27 mouse cellular contexts compared by ENCODE assay signal in the genomic region with DNA sequence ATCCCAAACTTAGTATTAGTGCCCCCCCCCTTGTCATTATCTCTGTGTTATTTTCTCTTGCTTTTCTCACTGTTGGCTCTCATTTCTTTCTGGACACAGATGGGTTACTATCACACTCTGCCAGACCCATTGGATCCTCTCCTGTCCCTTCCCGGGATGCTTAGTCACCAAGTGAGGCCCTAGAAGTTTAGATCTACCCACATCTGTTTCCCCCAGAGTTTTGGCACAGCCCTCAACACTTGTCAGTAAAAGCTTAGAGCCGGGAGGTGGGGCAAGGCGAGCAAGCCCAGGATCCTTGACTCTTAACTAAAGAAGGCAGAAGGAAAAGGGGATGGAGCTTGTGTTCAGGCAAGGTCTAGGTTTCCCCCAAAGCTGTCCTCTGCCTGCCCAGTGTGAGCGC. TPM values are rescaled to one million over a fixed set of nuclear protein-coding genes. Genes with fewer than 3 reads are reported as not detected.
DNase-seq lines count a peak whose midpoint lies in the region; ATAC-seq and TF ChIP-seq lines count a peak whose summit lies in the region.
"Had no signal": no experiment of that assay in that cellular context is flagged by ENCODE, and none has a peak within 500 bp of the region (broad histone marks: within the 10 kb centered on the region; RNA-seq: fewer than 3 reads in every experiment).

No protein-coding gene starts in this region.

- TF ChIP-seq POLR2A in myocyte (IDR thresholded peaks at IDR 0.05; ENCODE audit: insufficient read length, low read depth), result no peak

- H3K79me2 ChIP-seq in myocyte (ENCODE audit: control insufficient read depth, insufficient read depth), result no peaks in the 10 kb centered on the region

- no peak for ATAC-seq in megakaryocyte, adult 5-6 weeks (ENCODE audit: poor library complexity, severe bottlenecking)
- peak; percentile 86 for ATAC-seq in liver, embryonic 12.5 days
- ATAC-seq: forebrain, embryonic 15.5 days; inflammation-experienced regulatory T-cells, adult 6 months had no signal

- H3K27me3 ChIP-seq in megakaryocyte, embryonic 14.5 days (replicated peaks), result no peaks in the 10 kb centered on the region
- no peaks in the 10 kb centered on the region for H3K27me3 ChIP-seq in liver, embryonic 12.5 days (replicated peaks)
- no peaks in the 10 kb centered on the region for H3K27me3 ChIP-seq in myocyte (ENCODE audit: control insufficient read depth, insufficient read depth, insufficient read length)
- H3K27me3 ChIP-seq: heart, embryonic 15.5 days had no signal

- peaks cover 98% of the 10 kb centered on the region for H3K4me1 ChIP-seq in megakaryocyte, embryonic 14.5 days
- H3K4me1 ChIP-seq in liver, embryonic 12.5 days, result peaks cover 76% of the 10 kb centered on the region

- peak overlapping the region; percentile 86 for H3K4me3 ChIP-seq in megakaryocyte, embryonic 14.5 days (replicated peaks)
- H3K4me3 ChIP-seq in liver, embryonic 12.5 days, result no peak overlapping the region
- H3K4me3 ChIP-seq in myocyte, result no peak overlapping the region
- H3K4me3 ChIP-seq: forebrain, embryonic 15.5 days; heart, embryonic 15.5 days had no signal

- peaks cover 2% of the 10 kb centered on the region for H3K36me3 ChIP-seq in megakaryocyte, embryonic 14.5 days (replicated peaks; ENCODE audit: low read length)
- no peaks in the 10 kb centered on the region for H3K36me3 ChIP-seq in liver, embryonic 12.5 days
- H3K36me3 ChIP-seq in myocyte (ENCODE audit: control insufficient read depth, insufficient read depth), result no peaks in the 10 kb centered on the region
- H3K36me3 ChIP-seq: forebrain, embryonic 15.5 days; heart, embryonic 15.5 days had no signal

- no peaks in the 10 kb centered on the region for H3K9me3 ChIP-seq in megakaryocyte, embryonic 14.5 days
- H3K9me3 ChIP-seq in liver, embryonic 12.5 days (replicated peaks), result no peaks in the 10 kb centered on the region
- H3K9me3 ChIP-seq: forebrain, embryonic 15.5 days; heart, embryonic 15.5 days had no signal

- intact Hi-C loops in heart, postnatal 36 days (cut with DNase I), result no loop called here

- DNase-seq in c-Kit-positive CD71-positive TER-119-positive erythroid progenitor cells, embryonic 14.5 days (ENCODE audit: low spot score), result peak; percentile 38
- DNase-seq in Muller cell, postnatal 12 days (ENCODE audit: inconsistent ontology term), result no peak
- DNase-seq in right cerebral cortex, postnatal 36 days (ENCODE audit: low spot score in 2 of 2), result no peak
- no peak for DNase-seq in heart, postnatal 36 days
- DNase-seq: cerebellum, adult 11 months; cerebellum, postnatal 14 days; heart, adult 11 months; left cerebral cortex, postnatal 4 days; lung, adult 18-20 months; midbrain, embryonic 14.5 days; retina, postnatal 1 day; thymus, postnatal 14 days had no signal

- H3K27ac ChIP-seq in liver, embryonic 12.5 days, result peak overlapping the region; percentile 87
- H3K27ac ChIP-seq: forebrain, embryonic 15.5 days; heart, embryonic 15.5 days had no signal

- peak overlapping the region; percentile 44 for H3K4me2 ChIP-seq in liver, embryonic 12.5 days
- H3K4me2 ChIP-seq in myocyte (ENCODE audit: low read depth), result peak overlapping the region; percentile 28
- H3K4me2 ChIP-seq: forebrain, embryonic 15.5 days; heart, embryonic 15.5 days had no signal

- WGBS in liver, embryonic 12.5 days (ENCODE audit: insufficient replicate concordance), result 33% methylated on average over 4 of the region's 4 CpGs

- H3ac ChIP-seq in myocyte (ENCODE audit: control insufficient read depth, insufficient read length), result no peak overlapping the region

- H3K9ac ChIP-seq in liver, embryonic 12.5 days, result peak overlapping the region; percentile 34; the same call in 1 of the 2 replicates
- H3K9ac ChIP-seq: forebrain, embryonic 15.5 days; heart, embryonic 15.5 days had no signal

TF ChIP-seq in myocyte, 11 proteins besides CTCF, POLR2A, EP300 and RAD21:
- TF ChIP-seq USF1 (IDR thresholded peaks at IDR 0.05; ENCODE audit: low read depth), result no peak
- TF ChIP-seq REST (IDR thresholded peaks at IDR 0.05; ENCODE audit: insufficient read depth, insufficient read length), result no peak
- TF ChIP-seq TCF12 (IDR thresholded peaks at IDR 0.05; ENCODE audit: insufficient read depth, poor library complexity, severe bottlenecking), result no peak
- no peak for TF ChIP-seq E2F4 (IDR thresholded peaks at IDR 0.05; ENCODE audit: insufficient read depth)
- TF ChIP-seq SRF (IDR thresholded peaks at IDR 0.05; ENCODE audit: control insufficient read depth, insufficient read length, low read depth), result no peak
- TF ChIP-seq POLR2AphosphoS2 (IDR thresholded peaks at IDR 0.05; ENCODE audit: insufficient read length, low read depth), result no peak
- TF ChIP-seq TCF3 (IDR thresholded peaks at IDR 0.05; ENCODE audit: insufficient read length, low read depth), result no peak
- no peak for TF ChIP-seq MYOD1 (IDR thresholded peaks at IDR 0.05; ENCODE audit: control insufficient read depth in 1 of 3, insufficient read length in 2 of 3, low read depth in 2 of 3)
- no peak for TF ChIP-seq CEBPB (IDR thresholded peaks at IDR 0.05; ENCODE audit: insufficient read depth, poor library complexity, severe bottlenecking)
- TF ChIP-seq MAX (IDR thresholded peaks at IDR 0.05; ENCODE audit: low read depth), result no peak
- no peak for TF ChIP-seq MYOG (IDR thresholded peaks at IDR 0.05; ENCODE audit: control insufficient read depth in 1 of 3, insufficient read depth in 1 of 3, insufficient read length in 2 of 3, low read depth in 2 of 3)

RNA-seq across cellular contexts. Expression of gene A630095N17Rik, which starts 2.7 kb away (rescaled TPM):
- polyA plus RNA-seq in megakaryocyte, embryonic 14.5 days (2012; ENCODE audit: insufficient read depth, low replicate concordance), result not detected in 2 replicates
- not detected in 2 replicates for total RNA-seq in megakaryocyte, adult 5-6 weeks (2015)
- not detected in 2 replicates for total RNA-seq in megakaryocyte, adult 5-6 weeks (2017)
- not detected in 2 replicates for polyA plus RNA-seq in liver, embryonic 12.5 days (2016; fragmentation: Nextera tagmentation; extraction: Ambion mirVana)
- polyA plus RNA-seq in myocyte (2012; fragmentation: generic; extraction: Trizol), result 0.11 TPM
- not detected for total RNA-seq in heart, postnatal 36 days (2021)
- total RNA-seq: gastrocnemius, adult 18-20 months; layer of hippocampus, postnatal 25 days; left cerebral cortex, postnatal 4 days; neutrophil, adult 5-6 weeks had no signal
- polyA plus RNA-seq: forebrain, embryonic 15.5 days; heart, embryonic 15.5 days; hindbrain, embryonic 11.5 days; inflammation-experienced regulatory T-cells, adult 6 months; kidney, embryonic 14.5 days; large intestine, adult 2 months; midbrain, embryonic 14.5 days; small intestine, adult 2 months; stomach, embryonic 16.5 days had no signal

RNA-seq across cellular contexts. Expression of gene Dnajb2, which starts 7.0 kb away (rescaled TPM):
- polyA plus RNA-seq in megakaryocyte, embryonic 14.5 days (2012; ENCODE audit: insufficient read depth, low replicate concordance), result 97.0 and 100 TPM in 2 replicates
- total RNA-seq in megakaryocyte, adult 5-6 weeks (2015), result 1.9 and 2.6 TPM in 2 replicates
- 5.9 and 7.3 TPM in 2 replicates for total RNA-seq in megakaryocyte, adult 5-6 weeks (2017)
- 27.2 and 27.8 TPM in 2 replicates for polyA plus RNA-seq in liver, embryonic 12.5 days (2016; fragmentation: Nextera tagmentation; extraction: Ambion mirVana)
- 54.1 TPM for polyA plus RNA-seq in myocyte (2012; fragmentation: generic; extraction: Trizol)
- total RNA-seq in heart, postnatal 36 days (2021), result 100 to 1,000 TPM; 104 to 112 TPM

RNA-seq across cellular contexts. Expression of gene Tuba4a, which starts 9.5 kb away (rescaled TPM):
- 283 and 585 TPM in 2 replicates for polyA plus RNA-seq in megakaryocyte, embryonic 14.5 days (2012; ENCODE audit: insufficient read depth, low replicate concordance)
- total RNA-seq in megakaryocyte, adult 5-6 weeks (2015), result 373 and 391 TPM in 2 replicates
- total RNA-seq in megakaryocyte, adult 5-6 weeks (2017), result 160 and 168 TPM in 2 replicates
- 465 and 490 TPM in 2 replicates for polyA plus RNA-seq in liver, embryonic 12.5 days (2016; fragmentation: Nextera tagmentation; extraction: Ambion mirVana)
- polyA plus RNA-seq in myocyte (2012; fragmentation: generic; extraction: Trizol), result 210 TPM
- 100 to 1,000 TPM; 778 to 837 TPM for total RNA-seq in heart, postnatal 36 days (2021)

RNA-seq across cellular contexts. Expression of gene Stk16, which starts 18.5 kb away (rescaled TPM):
- 195 and 221 TPM in 2 replicates for polyA plus RNA-seq in megakaryocyte, embryonic 14.5 days (2012; ENCODE audit: insufficient read depth, low replicate concordance)
- 99.9 and 101 TPM in 2 replicates for total RNA-seq in megakaryocyte, adult 5-6 weeks (2015)
- 71.1 and 84.6 TPM in 2 replicates for total RNA-seq in megakaryocyte, adult 5-6 weeks (2017)
- polyA plus RNA-seq in liver, embryonic 12.5 days (2016; fragmentation: Nextera tagmentation; extraction: Ambion mirVana), result 107 and 110 TPM in 2 replicates
- 86.4 TPM for polyA plus RNA-seq in myocyte (2012; fragmentation: generic; extraction: Trizol)
- total RNA-seq in heart, postnatal 36 days (2021), result 10 to 100 TPM; 38.1 to 41.0 TPM

RNA-seq across cellular contexts. Expression of gene Glb1l, which starts 18.5 kb away (rescaled TPM):
- polyA plus RNA-seq in megakaryocyte, embryonic 14.5 days (2012; ENCODE audit: insufficient read depth, low replicate concordance), result 0.47 and 1.1 TPM in 2 replicates
- 7.5 and 8.2 TPM in 2 replicates for total RNA-seq in megakaryocyte, adult 5-6 weeks (2015)
- 6.7 and 12.2 TPM in 2 replicates for total RNA-seq in megakaryocyte, adult 5-6 weeks (2017)
- 5.2 and 6.1 TPM in 2 replicates for polyA plus RNA-seq in liver, embryonic 12.5 days (2016; fragmentation: Nextera tagmentation; extraction: Ambion mirVana)
- 2.0 TPM for polyA plus RNA-seq in myocyte (2012; fragmentation: generic; extraction: Trizol)
- total RNA-seq in heart, postnatal 36 days (2021), result 1 to 10 TPM; 2.5 to 4.0 TPM
